Mouse (Mus musculus): ENCODE measurements around the gene Gm2381.
"Not testable (repeated sequence)": the region's sequence is repeated elsewhere in the genome, so short reads cannot be mapped to it uniquely, and the experiment has no call there.

DNA sequence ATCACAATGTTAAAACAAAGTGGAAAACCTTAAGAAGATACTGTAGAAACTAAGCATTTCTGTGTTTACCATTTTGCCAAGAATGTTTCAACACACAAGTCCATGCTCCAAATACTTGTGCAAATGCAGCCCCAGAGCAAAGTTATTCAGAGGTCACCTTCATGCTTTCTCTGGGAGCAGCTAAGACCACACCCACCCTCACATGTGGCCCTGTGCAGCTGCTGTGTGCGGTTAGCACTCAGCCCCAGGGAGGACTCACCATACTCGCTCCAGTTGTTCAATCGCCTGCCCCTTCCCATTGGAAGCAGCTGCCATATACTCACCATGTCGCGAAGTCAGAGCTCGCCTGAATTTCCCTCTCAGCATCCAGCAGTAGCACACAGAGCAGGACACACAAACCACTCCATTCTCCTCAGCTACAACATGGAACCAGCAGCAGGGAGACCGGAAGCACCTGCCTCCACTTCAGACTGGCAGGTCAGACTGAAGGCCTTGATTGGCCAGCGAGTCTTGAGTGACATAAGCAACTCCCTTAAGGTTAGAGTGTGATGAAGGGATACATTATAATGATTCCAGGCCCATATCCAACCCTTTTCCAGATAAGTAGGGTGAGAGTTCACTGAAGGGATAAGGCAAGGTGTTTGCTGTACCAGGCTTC is at the start of gene Gm2381:
- TF ChIP-seq CTCF, EP300 (IDR thresholded peaks at IDR 0.05; ENCODE audit: low read depth): not testable (repeated sequence)

Data from liver, postnatal 0 days (tissue).